Mouse (Mus musculus): Measurements from ENCODE around the gene Slc25a35. TPM values are rescaled to one million over a fixed set of nuclear protein-coding genes. Genes with fewer than 3 reads are reported as not detected.

The Slc25a35 gene
- polyA plus RNA-seq, 1 experiment from 2014 or later, result 1.6 TPM

DNA sequence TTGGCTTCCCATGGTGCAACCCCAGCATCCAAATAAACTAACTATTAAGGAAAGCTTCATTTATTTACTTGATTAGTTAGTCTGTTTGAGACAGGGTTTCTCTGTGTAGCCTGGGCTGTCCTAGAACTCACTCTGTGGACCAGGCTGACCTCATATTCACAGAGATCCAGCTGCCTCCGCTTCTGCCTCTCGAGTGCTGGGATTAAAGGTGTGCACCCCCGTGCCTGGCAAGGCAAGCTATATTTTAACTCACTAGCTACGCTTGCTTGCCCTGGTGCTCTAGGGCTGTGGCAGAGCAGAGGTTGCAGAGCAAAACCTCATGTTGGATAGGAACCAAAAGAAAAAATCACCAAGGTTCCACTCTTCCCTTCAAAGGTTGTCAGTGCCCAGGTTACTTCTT is 27.4 kb upstream of the Slc25a35 start:
- Histone ChIP-seq H3K4me2 (ENCODE audit: low read depth, low read length) (peak overlapping the region; percentile 82), H3K36me3 (ENCODE audit: control insufficient read depth, insufficient read depth, low read length) (no peaks in the 10 kb centered on the region), H3K4me3 (ENCODE audit: low read depth, low read length) (peak overlapping the region; percentile 46), H3K9me3 (ENCODE audit: control insufficient read depth, low read length) (no peaks in the 10 kb centered on the region), H3K4me1 (ENCODE audit: control insufficient read depth, insufficient read depth, low read length) (peaks cover 10% of the 10 kb centered on the region; the same call in 1 of the 2 replicates), H3K9ac (replicated peaks; ENCODE audit: low read depth, low read length) (peak overlapping the region; percentile 43), H3K27me3 (ENCODE audit: control insufficient read depth, insufficient read depth, low read length) (no peaks in the 10 kb centered on the region), H3K27ac (ENCODE audit: low read depth, low read length) (peak overlapping the region; percentile 83)
- 64% methylated on average over 4 of the region's 4 CpGs for WGBS
- no peak for ATAC-seq (ENCODE audit: low read depth)

GRCm38 (mm10) chr11:68942731-68943130 is 25.2 kb upstream of the Slc25a35 start:
- H3K4me3 ChIP-seq (ENCODE audit: low read depth, low read length), result no peak overlapping the region
- H3K9ac ChIP-seq (replicated peaks; ENCODE audit: low read depth, low read length), result no peak overlapping the region
- peaks cover 10% of the 10 kb centered on the region; the same call in 1 of the 2 replicates for H3K4me1 ChIP-seq (ENCODE audit: control insufficient read depth, insufficient read depth, low read length)
- H3K27ac ChIP-seq (ENCODE audit: low read depth, low read length), result no peak overlapping the region
- WGBS, result 92% methylated on average over 8 of the region's 8 CpGs
- H3K4me2 ChIP-seq (ENCODE audit: low read depth, low read length), result no peak overlapping the region
- no peak for ATAC-seq (ENCODE audit: low read depth)
- H3K36me3 ChIP-seq (ENCODE audit: control insufficient read depth, insufficient read depth, low read length), result no peaks in the 10 kb centered on the region
- no peaks in the 10 kb centered on the region for H3K27me3 ChIP-seq (ENCODE audit: control insufficient read depth, insufficient read depth, low read length)
- no peaks in the 10 kb centered on the region for H3K9me3 ChIP-seq (ENCODE audit: control insufficient read depth, low read length)

GRCm38 (mm10) chr11:68945245-68945644 is 22.7 kb upstream of the Slc25a35 start:
- no peak overlapping the region for H3K27ac ChIP-seq (ENCODE audit: low read depth, low read length)
- ATAC-seq (ENCODE audit: low read depth), result no peak
- no peaks in the 10 kb centered on the region for H3K36me3 ChIP-seq (ENCODE audit: control insufficient read depth, insufficient read depth, low read length)
- H3K4me1 ChIP-seq (ENCODE audit: control insufficient read depth, insufficient read depth, low read length), result peaks cover 4% of the 10 kb centered on the region; the same call in 1 of the 2 replicates
- no peak overlapping the region for H3K4me2 ChIP-seq (ENCODE audit: low read depth, low read length)
- no peaks in the 10 kb centered on the region for H3K27me3 ChIP-seq (ENCODE audit: control insufficient read depth, insufficient read depth, low read length)
- no peaks in the 10 kb centered on the region for H3K9me3 ChIP-seq (ENCODE audit: control insufficient read depth, low read length)
- 76% methylated on average over 2 of the region's 2 CpGs for WGBS
- no peak overlapping the region for H3K9ac ChIP-seq (replicated peaks; ENCODE audit: low read depth, low read length)
- H3K4me3 ChIP-seq (ENCODE audit: low read depth, low read length), result no peak overlapping the region

DNA sequence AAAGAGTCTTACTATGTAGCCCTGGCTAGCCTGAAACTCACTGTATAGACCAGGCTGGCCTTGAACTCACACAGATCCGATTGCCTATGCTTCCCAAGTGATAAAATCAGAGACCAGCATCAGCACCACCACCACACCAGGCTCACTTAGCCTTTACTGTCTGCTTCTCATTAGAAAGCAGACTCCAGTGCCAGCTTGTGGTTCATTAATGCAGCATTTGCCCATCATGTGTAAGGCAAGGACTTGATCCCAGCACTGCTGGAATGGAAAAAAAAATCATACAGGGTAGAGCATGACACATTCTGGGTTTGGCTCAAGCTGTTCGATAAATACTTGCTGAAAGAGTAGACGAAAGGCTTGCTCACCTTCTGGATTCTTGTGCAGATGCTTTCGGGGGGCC is 21.9 kb upstream of the Slc25a35 start:
- Histone ChIP-seq H3K4me2 (ENCODE audit: low read depth, low read length) (peak overlapping the region; percentile 47), H3K4me1 (ENCODE audit: control insufficient read depth, insufficient read depth, low read length) (no peaks in the 10 kb centered on the region), H3K9ac (replicated peaks; ENCODE audit: low read depth, low read length) (no peak overlapping the region), H3K27me3 (ENCODE audit: control insufficient read depth, insufficient read depth, low read length) (no peaks in the 10 kb centered on the region), H3K4me3 (ENCODE audit: low read depth, low read length) (peak overlapping the region; percentile 39; the same call in 1 of the 2 replicates), H3K27ac (ENCODE audit: low read depth, low read length) (0 out of 2 replicates have a peak overlapping the region, but pooled peaks have one; percentile 55), H3K36me3 (ENCODE audit: control insufficient read depth, insufficient read depth, low read length) (no peaks in the 10 kb centered on the region), H3K9me3 (ENCODE audit: control insufficient read depth, low read length) (no peaks in the 10 kb centered on the region)
- no peak for ATAC-seq (ENCODE audit: low read depth)
- WGBS, result 92% methylated on average over 4 of the region's 4 CpGs

- WGBS, result 3% methylated on average over 13 of the region's 16 CpGs
- Histone ChIP-seq H3K4me3 (ENCODE audit: low read depth, low read length) (peak overlapping the region; percentile 39), H3K9ac (replicated peaks; ENCODE audit: low read depth, low read length) (peak overlapping the region; percentile 56), H3K4me2 (ENCODE audit: low read depth, low read length) (peak overlapping the region; percentile 47), H3K36me3 (ENCODE audit: control insufficient read depth, insufficient read depth, low read length) (no peaks in the 10 kb centered on the region), H3K4me1 (ENCODE audit: control insufficient read depth, insufficient read depth, low read length) (no peaks in the 10 kb centered on the region), H3K9me3 (ENCODE audit: control insufficient read depth, low read length) (no peaks in the 10 kb centered on the region), H3K27ac (ENCODE audit: low read depth, low read length) (peak overlapping the region; percentile 84), H3K27me3 (ENCODE audit: control insufficient read depth, insufficient read depth, low read length) (no peaks in the 10 kb centered on the region)
- peak; percentile 69; the same call in 1 of the 2 replicates for ATAC-seq (ENCODE audit: low read depth)
These were observed 21.0 kb upstream of the Slc25a35 start for GRCm38 (mm10) chr11:68946806-68947440.

GRCm38 (mm10) chr11:68947542-68947993 is 20.4 kb upstream of the Slc25a35 start:
- WGBS, result 9% methylated on average over 12 of the region's 12 CpGs

DNA sequence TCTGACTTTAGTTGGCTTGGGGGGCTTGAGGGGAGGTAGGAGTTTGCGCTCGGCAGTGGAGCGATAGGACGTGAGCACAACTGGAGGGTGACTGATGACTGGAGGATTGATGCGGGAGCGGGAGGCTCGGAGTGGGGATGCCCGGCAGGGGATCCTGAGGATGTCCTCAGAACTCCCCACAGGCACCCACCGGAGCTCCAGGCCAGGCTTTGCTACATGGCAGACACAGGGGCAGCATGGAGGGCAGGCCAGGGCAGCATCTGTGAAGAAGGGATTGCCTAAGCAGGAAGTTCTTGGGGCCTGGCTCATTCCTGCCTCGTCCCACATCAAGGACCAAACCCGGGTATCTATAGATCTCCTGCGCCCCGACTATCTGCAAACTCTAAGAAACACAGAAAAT is 14.0 kb upstream of the Slc25a35 start:
- ATAC-seq (ENCODE audit: low read depth), result no peak
- no peaks in the 10 kb centered on the region for H3K9me3 ChIP-seq (ENCODE audit: control insufficient read depth, low read length)
- H3K9ac ChIP-seq (replicated peaks; ENCODE audit: low read depth, low read length), result no peak overlapping the region
- 0 out of 2 replicates have a peak, but pooled peaks cover 7% of the 10 kb centered on the region for H3K4me1 ChIP-seq (ENCODE audit: control insufficient read depth, insufficient read depth, low read length)
- H3K27me3 ChIP-seq (ENCODE audit: control insufficient read depth, insufficient read depth, low read length), result peaks cover 2% of the 10 kb centered on the region; the same call in 1 of the 2 replicates
- WGBS, result 8% methylated on average over 13 of the region's 13 CpGs
- H3K36me3 ChIP-seq (ENCODE audit: control insufficient read depth, insufficient read depth, low read length), result no peaks in the 10 kb centered on the region
- H3K27ac ChIP-seq (ENCODE audit: low read depth, low read length), result no peak overlapping the region
- no peak overlapping the region for H3K4me3 ChIP-seq (ENCODE audit: low read depth, low read length)
- H3K4me2 ChIP-seq (ENCODE audit: low read depth, low read length), result no peak overlapping the region; the same call in 1 of the 2 replicates

More at GRCm38 (mm10) chr11:68947542-68947993, 20.4 kb upstream of the Slc25a35 start:
- peak overlapping the region; percentile 84 for H3K27ac ChIP-seq (ENCODE audit: low read depth, low read length)
- peak overlapping the region; percentile 39 for H3K4me3 ChIP-seq (ENCODE audit: low read depth, low read length)
- H3K9ac ChIP-seq (replicated peaks; ENCODE audit: low read depth, low read length), result peak overlapping the region; percentile 52
- H3K9me3 ChIP-seq (ENCODE audit: control insufficient read depth, low read length), result no peaks in the 10 kb centered on the region
- H3K4me1 ChIP-seq (ENCODE audit: control insufficient read depth, insufficient read depth, low read length), result no peaks in the 10 kb centered on the region
- H3K4me2 ChIP-seq (ENCODE audit: low read depth, low read length), result peak overlapping the region; percentile 47
- peak; percentile 75 for ATAC-seq (ENCODE audit: low read depth)
- no peaks in the 10 kb centered on the region for H3K27me3 ChIP-seq (ENCODE audit: control insufficient read depth, insufficient read depth, low read length)
- no peaks in the 10 kb centered on the region for H3K36me3 ChIP-seq (ENCODE audit: control insufficient read depth, insufficient read depth, low read length)

DNA sequence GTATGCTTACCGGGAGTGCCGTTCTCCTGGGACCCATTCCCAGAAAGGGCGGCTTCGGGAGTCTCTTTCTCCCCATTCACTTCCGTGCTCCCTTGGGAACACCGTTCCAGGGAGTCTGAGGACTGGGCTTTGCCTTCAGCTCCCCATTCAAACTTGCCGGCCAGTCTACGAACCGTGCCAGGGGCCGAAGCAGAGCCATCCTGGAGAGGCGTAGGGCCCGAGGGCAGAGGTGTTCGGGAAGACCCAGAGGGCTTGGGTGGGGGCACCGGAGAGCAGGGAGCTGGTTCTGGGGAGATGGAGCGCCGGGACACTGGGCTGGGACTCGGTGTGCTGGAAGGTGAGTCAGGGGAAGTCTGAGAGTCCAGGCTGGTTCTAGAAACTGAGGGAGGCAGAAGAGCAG is 13.5 kb upstream of the Slc25a35 start:
- peaks cover 2% of the 10 kb centered on the region; the same call in 1 of the 2 replicates for H3K27me3 ChIP-seq (ENCODE audit: control insufficient read depth, insufficient read depth, low read length)
- 2% methylated on average over 17 of the region's 17 CpGs for whole genome bisulfite sequencing
- H3K4me1 ChIP-seq (ENCODE audit: control insufficient read depth, insufficient read depth, low read length), result 0 out of 2 replicates have a peak, but pooled peaks cover 7% of the 10 kb centered on the region
- H3K9me3 ChIP-seq (ENCODE audit: control insufficient read depth, low read length), result no peaks in the 10 kb centered on the region
- no peak overlapping the region for H3K27ac ChIP-seq (ENCODE audit: low read depth, low read length)
- H3K4me3 ChIP-seq (ENCODE audit: low read depth, low read length), result peak overlapping the region; percentile 21
- H3K36me3 ChIP-seq (ENCODE audit: control insufficient read depth, insufficient read depth, low read length), result no peaks in the 10 kb centered on the region
- ATAC-seq (ENCODE audit: low read depth), result no peak
- H3K9ac ChIP-seq (replicated peaks; ENCODE audit: low read depth, low read length), result peak overlapping the region; percentile 43
- H3K4me2 ChIP-seq (ENCODE audit: low read depth, low read length), result peak overlapping the region; percentile 46

- Histone ChIP-seq H3K9ac (replicated peaks; ENCODE audit: low read depth, low read length) (no peak overlapping the region), H3K27ac (ENCODE audit: low read depth, low read length) (no peak overlapping the region), H3K9me3 (ENCODE audit: control insufficient read depth, low read length) (no peaks in the 10 kb centered on the region), H3K36me3 (ENCODE audit: control insufficient read depth, insufficient read depth, low read length) (no peaks in the 10 kb centered on the region), H3K4me3 (ENCODE audit: low read depth, low read length) (no peak overlapping the region), H3K27me3 (ENCODE audit: control insufficient read depth, insufficient read depth, low read length) (peaks cover 2% of the 10 kb centered on the region; the same call in 1 of the 2 replicates), H3K4me1 (ENCODE audit: control insufficient read depth, insufficient read depth, low read length) (0 out of 2 replicates have a peak, but pooled peaks cover 7% of the 10 kb centered on the region), H3K4me2 (ENCODE audit: low read depth, low read length) (no peak overlapping the region)
- 74% methylated on average over 5 of the region's 5 CpGs for WGBS
- ATAC-seq (ENCODE audit: low read depth), result no peak
These were observed 12.5 kb upstream of the Slc25a35 start for GRCm38 (mm10) chr11:68955473-68955872.
